Mouse (Mus musculus) A20 (cell line): Measurements from ENCODE around the gene Nhsl2.
"Not testable (repeated sequence)": the region's sequence is repeated elsewhere in the genome, so short reads cannot be mapped to it uniquely, and the experiment has no call there.

Experiments used
- DNase-seq: peaks from one replicate; pipeline ENCODE4 v3.0.0-alpha.2; 2011; ENCODE audit warnings: low read depth, low spot score

Nhsl2 gene

DNA sequence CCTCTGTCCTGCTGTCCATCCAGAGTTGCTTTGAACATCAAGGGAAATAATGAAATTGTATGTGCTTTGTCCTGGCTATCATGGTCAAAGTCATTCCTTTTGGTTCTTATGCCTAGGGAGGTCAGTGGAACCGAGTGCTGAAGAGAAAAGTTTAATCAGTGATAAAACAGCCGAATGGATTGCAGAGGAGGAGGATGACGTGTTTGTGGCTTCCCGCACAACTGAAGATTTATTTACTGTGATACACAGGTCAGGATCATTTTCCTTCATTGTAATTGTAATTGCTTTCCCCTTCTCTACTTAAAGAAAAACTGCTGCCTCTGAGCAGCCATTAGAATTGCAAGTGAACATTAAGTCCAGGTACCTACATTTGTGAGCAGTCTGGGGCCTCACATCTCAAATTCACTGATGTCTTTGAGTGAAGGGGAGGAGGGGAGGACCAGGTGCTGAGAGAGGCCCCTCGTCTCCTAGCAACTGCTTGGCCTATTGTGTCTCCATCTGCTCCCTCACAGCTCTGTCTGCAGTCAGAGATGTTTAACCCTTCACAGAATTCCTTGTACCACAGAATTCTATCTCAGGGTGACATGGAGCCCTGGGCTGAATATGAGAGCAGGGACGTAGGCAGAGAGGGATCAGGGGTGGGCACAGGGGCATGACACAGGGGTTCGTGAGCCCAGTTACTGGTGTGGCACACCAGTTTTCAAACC is 232.5 kb downstream of the Nhsl2 start:
- no peak for DNase-seq

GRCm38 (mm10) chrX:102082340-102082739 is 233.2 kb downstream of the Nhsl2 start:
- DNase-seq, result no peak

- no peak for DNase-seq
Measured at GRCm38 (mm10) chrX:102085798-102086443, 236.7 kb downstream of the Nhsl2 start.

DNA sequence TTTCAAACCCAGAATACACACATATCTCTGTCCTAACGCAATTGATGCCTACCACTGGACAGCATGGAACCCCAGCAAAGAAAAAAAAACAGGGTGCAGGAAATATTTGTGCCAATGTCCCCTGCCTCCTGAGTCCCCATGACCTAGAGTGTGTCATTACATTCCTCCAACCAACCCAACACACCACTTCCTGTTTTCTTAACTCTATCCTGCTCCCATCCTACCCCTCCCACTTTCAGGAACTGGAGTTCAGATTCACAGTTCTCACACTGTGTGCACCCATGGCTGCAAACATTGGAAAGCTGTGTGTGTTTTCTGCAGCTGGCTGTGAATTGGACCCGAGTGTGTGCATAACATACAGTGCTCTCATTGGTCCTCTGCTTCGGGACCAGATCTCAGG is 241.4 kb downstream of the Nhsl2 start:
- DNase-seq, result no peak

DNA sequence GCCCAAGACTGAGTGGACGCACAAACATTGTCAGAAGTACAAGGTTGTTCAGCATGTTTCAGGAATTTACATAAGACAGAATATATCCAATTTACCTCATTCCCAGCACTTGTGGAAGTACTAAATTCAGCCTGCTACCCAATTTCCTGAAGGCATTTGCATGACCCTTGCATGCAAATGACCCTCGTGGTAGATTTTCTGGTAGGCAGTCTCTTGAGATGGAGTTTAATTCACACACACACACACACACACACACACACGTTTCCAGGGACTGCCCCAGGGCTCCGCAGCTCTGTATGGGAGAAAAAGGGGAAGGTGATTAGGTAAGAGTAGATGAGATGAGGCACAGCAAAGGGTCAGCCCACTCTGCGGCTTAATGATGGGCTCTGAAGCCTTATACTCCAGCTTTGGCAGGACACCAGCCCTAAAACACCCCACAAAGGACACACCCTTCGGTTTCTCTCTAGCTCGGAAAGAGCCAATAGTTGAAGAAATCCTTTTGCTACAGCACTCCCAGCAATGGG is 245.3 kb downstream of the Nhsl2 start:
- DNase-seq, result no peak

DNA sequence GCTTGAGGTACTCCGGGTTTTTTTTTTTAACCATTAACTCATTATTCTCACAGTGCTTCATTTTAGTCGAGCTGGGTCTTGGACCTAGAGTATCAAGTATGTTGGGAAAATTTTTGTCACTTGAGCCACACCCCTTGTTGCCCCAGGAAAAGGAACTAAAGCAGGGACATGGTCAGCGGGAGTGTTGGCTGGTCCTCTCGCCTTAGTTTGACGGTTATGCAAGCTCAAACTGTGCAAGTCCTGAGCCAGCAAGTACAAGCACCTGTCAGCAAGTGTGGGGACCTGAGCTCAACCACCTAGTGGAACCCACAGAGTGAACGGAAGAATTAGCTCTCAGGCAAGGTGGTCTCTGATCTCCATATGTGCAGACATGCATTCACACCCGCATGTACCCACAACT is 252.7 kb downstream of the Nhsl2 start:
- DNase-seq, result no peak

DNA sequence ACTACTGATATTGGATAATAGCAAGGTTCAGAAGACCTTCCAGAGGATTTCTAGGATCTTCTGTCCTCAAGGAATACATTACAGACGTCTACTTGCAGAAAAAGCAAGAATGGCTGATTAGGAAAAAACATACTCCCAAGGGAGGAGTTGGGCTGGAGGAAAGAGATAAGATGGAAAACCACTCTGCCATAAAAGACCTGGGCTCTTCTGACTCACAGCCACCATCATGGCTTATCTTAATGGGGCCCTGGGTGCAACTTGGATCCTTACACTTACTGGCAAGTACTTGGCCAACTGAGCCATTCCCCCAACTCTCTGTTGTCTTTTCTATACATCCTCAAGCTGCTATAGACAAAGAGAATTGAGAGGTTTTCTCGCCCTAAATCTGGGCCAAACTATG is 254.6 kb downstream of the Nhsl2 start:
- not testable (repeated sequence) for DNase-seq

GRCm38 (mm10) chrX:102109349-102109748 is 260.2 kb downstream of the Nhsl2 start:
- not testable (repeated sequence) for DNase-seq

GRCm38 (mm10) chrX:102115676-102116075 is 266.5 kb downstream of the Nhsl2 start:
- no peak for DNase-seq

DNA sequence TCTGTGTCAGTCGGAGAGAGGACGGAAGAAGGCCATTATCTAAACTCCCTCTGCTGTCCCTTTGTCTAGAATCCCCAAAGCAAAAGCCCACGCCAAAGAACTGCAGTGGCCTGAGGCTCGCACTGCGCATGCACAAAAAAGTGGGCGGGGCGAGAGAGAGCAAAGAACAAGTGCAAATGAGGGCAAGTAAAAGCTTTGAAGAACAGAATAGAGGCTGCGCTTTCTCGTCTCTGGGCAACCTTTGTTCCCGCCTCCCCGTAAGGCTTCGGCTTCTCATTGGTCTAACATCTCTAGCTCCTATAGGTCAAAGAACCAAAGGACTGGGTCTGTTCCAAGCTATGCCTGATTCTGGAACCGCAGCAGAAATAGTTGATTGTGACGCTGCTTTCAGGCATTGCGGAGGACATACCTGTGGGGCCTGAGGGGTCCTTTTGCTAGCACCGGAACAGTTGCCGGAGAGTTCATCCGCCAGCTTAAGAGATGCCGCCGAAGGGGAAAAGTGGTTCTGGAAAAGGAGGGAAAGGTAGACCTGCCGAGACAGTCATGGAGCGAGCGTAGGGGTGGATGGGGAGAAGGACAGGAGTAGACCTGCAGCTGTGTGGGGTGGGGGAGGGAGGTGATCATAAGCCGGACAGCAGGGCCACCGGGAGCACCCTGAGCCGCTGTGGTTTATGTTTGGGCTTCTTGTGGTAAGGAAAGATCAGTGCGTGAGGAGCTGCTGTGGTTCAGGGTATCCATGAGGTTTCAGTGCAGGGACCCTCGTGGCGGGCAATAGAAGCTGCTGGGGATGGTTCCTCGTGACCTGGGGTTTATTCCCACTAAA is 270.1 kb downstream of the Nhsl2 start, which contains the start of gene Pin4:
TSS of gene Pin4 (plus strand) at position 406 of the 823 bp plus-strand sequence.
- peak; percentile 93 for DNase-seq

DNA sequence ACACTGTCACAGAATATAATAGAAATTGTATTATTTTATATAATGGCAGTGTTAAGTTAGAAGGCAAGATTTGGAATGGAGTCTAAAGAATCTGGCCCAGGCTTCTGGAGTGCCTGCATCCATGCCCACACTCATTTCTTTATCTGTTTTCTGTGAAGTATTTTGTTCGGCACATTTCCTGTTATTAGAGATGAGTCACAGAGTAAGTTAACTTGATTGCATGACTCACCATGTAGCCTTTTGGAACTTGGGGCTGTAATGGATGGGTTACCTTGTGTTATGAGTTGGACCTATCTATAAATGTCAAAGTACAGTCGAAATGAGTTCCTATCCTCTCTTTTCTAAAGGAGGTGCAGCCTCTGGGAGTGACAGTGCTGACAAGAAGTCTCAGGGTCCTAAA is 272.1 kb downstream of the Nhsl2 start:
- no peak for DNase-seq

- no peak for DNase-seq
Measured at GRCm38 (mm10) chrX:102141157-102141556, 292.0 kb downstream of the Nhsl2 start.
